Mouse (Mus musculus): Measurements from ENCODE around the gene Tekt1. TPM values are rescaled to one million over a fixed set of nuclear protein-coding genes. Genes with fewer than 3 reads are reported as not detected.
A peak's percentile ranks its signal among the peaks of the same experiment; 100 is the strongest.

The Tekt1 gene
- total RNA-seq (2015) (not detected in 2 replicates), total RNA-seq (2017) (not detected in 2 replicates)

DNA sequence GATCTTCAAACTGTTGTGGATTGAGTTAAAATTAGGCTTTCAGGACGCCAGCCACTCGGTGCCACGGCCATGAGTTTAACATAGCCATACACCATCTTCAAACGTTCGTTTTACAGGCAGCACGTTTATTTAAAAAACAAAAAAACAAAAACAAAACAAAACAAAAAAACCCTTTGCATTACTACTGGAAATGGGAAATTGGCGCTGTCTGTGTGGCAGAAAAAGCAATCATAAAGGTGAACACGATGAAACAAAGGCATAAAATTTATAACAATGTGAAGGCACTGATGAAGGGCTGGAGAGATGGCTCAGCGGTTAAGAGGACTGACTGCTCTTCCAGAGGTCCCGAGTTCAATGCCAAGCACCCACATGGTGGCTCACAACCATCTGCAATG is at the start of gene Tekt1:
Gene Tekt1 (minus strand): TSS at position 96 of the 395 bp plus-strand sequence.
- ATAC-seq (ENCODE audit: poor library complexity, severe bottlenecking) = no peak

DNA sequence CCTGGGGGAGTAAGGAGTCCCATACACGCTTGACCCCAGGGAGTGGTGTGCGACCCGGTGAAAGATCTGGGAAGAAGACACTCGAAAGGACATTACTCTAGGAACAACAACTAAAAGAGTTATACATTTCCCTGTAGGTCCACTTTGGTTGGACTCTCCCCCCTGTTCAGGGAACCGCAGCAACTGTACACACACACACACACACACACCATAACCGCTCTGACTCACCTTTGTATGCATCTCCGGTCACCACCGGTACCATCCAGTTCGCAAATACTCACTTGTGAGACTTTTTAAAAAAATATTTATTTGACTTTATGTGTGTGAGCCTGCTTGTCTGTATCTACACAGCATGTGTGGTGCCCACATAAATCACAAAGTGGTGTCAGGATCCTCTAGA is 49.7 kb upstream of the Tekt1 start:
- ATAC-seq (ENCODE audit: poor library complexity, severe bottlenecking) = no peak

DNA sequence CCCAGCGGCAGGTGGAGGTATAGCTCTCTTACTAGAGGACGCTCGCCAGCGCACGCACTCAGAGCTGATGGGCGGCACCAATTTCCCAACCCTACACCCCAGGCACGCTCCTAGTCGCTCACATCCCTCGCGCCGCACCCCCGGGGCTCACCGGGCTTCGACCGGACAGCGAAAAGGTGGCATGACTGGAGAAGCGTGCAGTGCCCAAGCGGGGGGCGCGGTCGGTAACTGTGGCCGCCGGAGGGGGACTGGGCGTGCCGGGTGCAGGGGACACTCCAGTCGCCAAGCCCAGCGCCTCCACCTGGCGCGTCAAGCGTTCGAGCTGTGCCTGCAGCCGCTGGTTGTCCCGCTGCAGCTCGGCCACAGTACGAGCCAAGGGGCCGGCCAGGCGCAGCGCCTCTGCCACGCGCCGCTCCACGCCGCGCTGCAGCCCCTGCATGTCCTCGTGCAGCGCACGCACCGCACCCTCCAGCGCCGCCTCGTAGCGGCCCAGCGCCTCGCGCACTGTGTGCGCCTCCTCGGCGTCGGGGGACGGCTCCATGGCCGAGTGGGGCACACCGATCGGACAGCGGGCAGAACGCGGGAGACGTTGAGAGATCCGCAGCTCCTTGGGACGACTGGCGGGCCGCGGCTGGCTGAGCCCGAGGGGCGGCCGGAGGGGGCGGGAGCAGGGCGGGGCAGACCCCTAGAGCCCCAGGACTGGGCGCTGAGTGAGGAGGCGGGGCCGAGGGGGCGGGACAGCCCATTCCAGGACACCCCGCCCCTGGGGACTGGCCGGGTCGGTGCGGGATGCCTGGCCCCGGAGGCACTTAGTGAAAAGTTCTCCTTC is 49.1 kb upstream of the Tekt1 start, which contains the start of gene Smtnl2:
Gene Smtnl2 (minus strand): TSS at position 621 of the 829 bp plus-strand sequence.
- ATAC-seq (ENCODE audit: poor library complexity, severe bottlenecking) = peak; percentile 47

DNA sequence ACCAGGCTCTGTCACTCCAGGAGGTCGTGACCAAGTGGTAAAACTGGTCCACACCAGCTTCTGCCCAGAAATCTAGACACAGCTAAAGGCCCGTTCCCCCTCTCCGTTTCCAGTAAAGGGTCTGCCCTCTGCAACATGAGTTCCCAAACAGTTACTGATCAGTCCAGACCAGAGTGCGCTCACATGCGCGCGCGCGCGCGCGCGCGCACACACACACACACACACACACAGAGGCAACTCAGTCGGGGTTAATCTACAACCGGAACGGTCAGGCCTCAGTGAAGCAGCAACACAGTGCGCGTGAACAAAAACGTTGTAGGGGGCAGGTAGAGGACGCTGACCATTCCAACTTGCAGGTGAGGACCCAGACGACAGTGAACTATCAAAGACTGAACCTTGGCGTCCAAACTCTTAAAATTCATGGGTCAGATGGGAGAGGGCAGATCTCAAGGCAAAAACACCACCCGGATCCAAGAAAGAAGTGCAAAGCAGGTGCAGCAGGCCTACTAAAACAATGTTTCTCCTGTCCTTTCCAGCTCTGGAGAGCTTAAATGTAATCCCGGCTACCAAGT is 48.4 kb upstream of the Tekt1 start:
- no peak for ATAC-seq (ENCODE audit: poor library complexity, severe bottlenecking)

DNA sequence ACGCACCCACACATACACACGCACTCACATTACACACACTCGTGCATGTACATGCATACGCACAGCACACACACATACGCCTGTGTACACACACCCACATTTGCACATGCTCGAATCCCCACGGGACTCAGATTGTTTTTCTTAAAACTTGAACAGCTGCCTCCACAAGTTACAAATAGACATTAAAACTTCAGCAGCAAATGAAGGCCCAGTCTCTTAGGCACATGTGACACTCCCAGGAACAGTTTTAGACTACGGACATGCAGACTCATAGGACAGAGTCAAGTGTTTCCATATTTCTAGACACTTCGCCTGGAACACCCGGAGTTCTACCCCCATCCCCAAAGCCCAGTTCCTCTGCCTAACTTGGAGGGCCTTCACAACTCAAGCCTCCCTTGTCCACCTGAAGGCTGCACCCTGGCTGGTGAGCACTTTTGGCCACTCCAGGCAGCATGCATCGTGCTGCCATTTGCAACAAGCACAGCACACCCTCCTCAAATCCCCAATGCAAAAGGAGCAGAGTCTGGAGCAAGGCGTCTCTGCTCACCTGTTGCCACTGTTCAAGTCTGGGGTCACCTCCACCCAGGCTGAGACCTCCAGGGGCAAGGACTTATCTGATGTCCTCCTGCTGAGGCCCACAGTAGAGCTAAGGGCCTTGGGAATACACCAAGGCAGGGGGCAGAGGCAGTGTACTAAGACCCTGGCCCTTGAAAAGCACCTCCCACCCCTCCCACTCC is 47.6 kb upstream of the Tekt1 start:
- ATAC-seq (ENCODE audit: poor library complexity, severe bottlenecking) = no peak

DNA sequence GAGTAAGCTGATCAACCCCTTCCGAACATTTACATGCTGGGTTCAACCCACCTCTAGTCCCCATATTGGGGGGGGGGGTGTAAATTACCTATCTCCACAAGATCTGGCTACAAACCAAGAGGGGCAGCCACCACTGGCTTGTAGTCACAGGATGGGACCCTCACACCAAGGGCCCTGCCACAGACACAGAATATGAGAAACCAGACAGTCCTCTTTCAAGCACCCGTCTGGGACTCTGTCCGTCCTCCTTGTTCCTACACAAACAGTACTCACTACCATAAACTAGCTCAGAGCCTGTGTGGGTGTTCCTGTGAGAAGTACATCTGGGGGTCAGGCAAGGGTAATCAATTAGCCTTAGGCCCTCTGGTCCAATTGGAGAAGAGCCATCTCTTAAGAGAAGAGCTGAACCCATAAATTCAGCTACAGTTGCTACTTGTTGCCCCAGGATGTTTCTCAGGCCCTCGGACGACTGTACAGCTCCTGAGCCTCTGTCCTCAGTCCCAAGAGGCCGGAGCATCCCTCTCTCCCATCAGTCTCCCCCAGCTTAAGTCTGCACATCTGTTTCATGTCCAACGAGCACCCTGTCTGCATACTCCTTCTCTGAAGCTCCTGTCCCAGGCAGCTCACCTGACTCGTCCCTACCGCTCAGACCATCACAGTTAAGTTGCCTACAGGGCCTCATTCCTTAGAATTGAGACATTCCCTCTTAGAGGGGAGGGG is 46.4 kb upstream of the Tekt1 start:
- no peak for ATAC-seq (ENCODE audit: poor library complexity, severe bottlenecking)

DNA sequence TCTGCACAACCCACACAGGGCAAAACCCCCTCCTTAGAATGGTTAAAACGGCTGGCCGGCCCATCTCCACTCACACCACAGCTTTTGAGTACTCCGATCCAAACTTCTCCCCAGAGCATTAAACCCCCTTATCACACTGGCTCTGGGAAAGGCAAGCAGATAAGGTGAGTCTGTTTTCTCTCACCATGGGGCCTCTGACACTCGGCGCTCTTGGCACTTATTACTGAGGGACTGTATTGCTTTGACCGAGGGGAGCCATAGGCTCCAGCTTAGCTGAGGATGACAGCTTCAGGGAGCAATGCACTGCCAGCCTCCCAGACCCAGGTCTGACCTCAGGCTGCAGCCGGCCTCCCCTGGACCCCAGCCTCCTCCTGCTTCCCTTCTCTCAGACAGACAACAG is 45.3 kb upstream of the Tekt1 start:
- ATAC-seq (ENCODE audit: poor library complexity, severe bottlenecking) = no peak

DNA sequence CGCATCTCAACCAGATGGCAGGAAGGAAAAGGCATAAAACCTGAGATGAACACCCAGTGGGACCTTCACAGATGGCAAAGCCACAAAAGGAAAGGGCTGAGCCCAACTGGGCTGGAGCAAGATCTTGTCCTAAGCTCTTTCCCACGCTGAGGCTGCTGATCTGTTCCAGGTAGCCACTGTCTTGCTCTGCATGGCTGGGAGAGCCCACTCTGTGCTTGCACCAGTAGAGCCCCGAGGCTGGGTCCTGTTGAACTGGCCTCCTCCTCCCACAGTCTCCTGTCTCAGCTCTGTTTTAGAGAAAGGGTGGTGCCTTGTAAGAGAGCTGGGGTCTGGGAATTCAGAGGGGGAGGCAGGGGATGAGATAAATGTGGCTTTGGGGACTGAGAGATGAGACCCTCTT is 44.8 kb upstream of the Tekt1 start:
- no peak for ATAC-seq (ENCODE audit: poor library complexity, severe bottlenecking)

DNA sequence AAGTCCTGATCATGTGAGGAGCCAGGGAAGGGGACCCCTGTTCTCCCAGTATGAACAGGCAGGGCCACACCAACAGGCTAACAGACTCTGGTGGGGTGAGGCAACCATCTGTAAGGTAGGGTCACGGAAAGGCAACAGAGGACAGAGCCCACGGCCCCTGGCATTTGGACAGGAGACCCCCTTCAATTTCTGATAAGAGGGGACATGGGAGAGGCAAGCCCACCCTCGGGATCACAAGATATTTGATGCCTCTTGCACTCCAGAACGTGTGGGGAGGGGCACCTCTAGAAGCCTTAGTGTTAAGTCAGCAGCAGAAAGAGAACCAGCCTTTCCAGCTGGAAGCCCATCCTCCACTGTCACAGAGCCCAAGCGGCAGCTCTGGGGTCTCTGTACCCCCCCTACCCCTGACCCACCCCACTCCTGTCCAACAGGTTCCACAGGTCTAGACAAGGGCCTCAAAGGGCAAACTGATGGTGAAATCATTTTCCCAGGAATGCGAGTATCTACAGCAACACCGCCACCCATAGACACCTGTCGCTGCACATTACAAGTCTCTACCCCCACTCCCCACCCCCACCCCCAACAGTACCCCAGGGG is 43.9 kb upstream of the Tekt1 start:
- ATAC-seq (ENCODE audit: poor library complexity, severe bottlenecking) = no peak

DNA sequence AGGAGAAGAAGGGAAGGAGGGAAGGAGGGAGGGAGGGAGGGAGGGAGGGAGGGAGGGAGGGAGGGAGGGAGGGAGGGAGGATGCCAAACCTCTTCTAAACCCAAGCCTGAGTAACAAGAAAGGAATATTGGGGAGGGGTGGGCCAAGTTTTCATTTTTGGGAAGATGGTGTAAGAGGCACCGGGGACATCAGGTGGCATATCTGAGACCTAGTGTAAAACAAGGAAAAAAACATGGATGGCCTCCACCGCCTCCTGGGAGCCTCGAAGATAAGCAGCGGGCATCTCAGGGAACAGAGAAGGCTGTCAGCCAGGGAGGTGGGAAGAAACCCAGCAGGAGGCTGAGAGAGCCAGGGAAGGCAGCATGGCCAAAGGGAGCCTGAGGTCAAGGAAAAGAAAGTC is 43.3 kb upstream of the Tekt1 start:
- no peak for ATAC-seq (ENCODE audit: poor library complexity, severe bottlenecking)

DNA sequence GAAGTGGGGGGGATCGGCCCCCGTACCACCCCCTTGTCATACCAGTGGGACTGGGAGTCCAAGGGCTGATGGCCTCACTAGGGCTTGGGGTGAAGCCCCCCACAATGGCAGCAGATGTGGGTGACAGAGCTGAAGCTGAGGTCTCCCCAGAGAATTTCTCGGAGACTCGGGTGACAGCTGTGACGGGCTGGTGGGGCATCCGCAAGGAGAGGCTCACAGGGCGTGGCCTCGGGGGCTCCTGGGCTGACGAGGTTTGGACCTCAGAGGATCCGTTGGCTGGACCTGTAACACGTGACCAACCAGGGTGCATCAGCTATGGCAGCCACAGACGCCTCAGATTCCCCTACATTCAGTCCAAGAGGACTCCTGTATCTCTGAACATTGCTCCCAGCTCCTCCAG is 40.7 kb upstream of the Tekt1 start:
- no peak for ATAC-seq (ENCODE audit: poor library complexity, severe bottlenecking)

DNA sequence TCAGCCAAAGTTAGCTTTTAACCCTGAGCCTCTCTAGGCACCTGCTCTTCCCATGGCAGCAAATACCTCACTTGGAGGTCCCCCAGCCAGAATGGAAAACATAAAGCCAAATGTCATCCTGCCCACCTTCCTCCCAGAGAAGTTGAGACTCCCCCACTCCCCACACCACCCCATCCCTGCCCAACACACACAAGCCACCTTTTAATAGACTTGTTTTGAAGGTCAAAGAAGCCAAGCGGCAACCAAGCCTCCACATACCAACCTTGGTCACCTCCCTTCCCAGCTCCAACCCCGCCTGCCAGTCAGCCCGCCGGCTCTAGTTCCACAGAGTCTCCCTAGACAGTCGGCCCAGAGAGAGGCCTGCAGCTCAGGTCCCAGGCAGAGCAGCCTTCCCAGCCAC is 39.8 kb upstream of the Tekt1 start:
- ATAC-seq (ENCODE audit: poor library complexity, severe bottlenecking) = no peak

DNA sequence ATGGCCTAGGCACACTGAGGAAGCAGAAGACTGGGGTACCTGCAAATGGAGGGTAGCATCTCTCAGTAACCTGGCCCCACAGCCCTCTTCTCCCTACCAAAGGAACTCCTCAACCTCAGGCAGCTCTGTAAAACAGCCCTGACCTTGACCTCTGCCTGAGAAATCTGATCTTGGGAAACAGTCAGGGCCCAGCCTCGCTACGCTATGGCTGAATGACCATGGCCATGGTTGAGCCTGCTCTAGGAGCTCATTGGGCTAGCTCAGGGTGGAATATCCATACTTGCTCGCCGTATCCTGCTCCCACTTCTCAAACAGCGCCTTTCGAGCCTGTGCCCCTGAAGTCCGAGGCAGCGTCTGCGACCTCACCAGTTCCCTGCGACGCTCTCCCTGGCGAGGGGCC is 38.8 kb upstream of the Tekt1 start:
- ATAC-seq (ENCODE audit: poor library complexity, severe bottlenecking) = no peak

DNA sequence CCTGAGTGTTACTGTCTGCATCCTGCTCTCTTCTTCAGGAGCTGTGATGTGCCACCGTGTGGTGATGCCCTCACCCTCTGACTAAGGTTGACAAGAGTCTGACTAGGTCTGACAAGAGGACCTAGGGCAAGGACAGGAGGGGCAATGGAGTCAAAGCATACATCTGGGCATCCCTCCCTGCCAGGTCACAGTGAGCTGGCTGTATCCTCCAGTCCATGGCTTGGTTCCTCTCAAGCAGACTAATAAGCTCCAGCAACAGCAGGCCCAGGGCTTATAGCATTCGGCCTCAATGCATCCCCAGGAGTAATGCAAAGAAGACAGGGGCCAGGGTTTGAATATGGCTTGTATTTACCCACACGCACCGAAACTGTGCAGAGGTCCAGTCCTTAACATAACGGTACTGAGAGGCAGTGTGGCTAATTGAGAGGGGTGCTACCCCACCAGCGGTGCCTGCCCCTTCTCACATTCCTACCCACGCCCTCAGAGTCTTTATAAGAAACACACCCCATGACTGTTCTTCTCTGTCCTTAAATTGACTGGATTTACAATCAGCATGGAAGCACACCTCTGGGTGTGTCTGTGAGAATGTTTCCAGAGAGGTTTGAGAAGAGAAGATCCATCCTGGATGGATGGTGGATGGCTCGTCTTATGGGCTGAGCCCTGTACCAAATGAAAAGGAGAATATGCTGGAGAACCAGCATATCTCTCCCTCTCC is 35.7 kb upstream of the Tekt1 start:
- no peak for ATAC-seq (ENCODE audit: poor library complexity, severe bottlenecking)

DNA sequence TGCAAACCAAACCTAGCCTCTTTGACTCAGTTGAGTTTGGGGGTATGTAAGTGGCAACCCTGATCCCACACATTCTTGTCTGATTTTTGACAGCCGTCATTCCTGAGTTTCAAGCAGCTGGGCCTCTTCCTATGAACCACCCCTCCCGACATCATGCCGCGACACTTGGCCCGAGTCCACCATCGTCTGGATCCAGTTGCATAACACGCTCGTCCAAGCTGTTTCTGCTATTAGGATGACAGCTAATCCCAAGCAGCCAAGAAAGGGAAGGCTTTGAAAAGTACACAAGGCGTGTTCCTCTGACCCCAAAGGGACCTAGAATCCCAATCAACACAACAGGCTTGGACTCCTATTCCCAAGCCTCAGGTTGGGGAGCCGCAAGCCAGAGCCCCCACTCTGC is 34.8 kb upstream of the Tekt1 start:
- no peak for ATAC-seq (ENCODE audit: poor library complexity, severe bottlenecking)

DNA sequence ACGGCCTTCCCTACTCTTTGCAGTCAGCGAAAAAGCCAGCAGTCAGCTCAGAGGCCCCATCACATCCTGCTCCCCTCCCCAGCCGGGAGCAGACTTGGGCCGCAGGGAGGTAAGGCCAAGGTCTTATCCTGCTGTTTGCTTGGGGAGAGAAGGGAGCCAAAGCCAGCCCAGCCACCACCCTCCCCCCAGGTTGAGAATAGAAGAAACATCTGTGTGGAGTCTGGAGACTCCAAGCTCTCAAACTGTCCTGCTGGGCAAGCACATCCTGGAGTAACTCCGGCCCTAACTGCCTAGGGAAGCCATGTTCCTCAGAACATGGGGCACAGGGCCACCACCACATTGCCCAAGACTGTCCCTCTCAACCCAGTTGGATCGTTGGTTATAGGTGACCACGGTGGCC is 34.4 kb upstream of the Tekt1 start:
- ATAC-seq (ENCODE audit: poor library complexity, severe bottlenecking) = no peak

DNA sequence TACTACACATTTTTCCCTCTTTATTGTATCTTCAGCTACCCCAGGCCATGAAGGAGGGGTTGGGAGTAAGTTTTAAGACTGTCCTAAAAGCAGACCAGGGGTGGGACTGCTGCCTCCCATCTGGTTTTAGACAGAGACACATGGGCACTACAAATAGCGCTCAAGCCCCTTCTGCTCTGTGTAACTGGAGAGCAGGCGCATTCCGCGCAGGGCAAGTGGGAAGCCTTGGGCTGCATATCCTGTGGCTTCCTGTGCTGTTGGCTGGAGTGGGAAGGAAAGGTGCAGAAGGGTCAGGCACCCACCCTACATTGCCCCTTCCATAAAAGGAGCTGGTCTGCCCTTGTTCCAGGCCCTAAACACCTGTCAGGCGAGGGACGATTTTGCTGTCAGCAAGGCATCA is 33.4 kb upstream of the Tekt1 start:
- no peak for ATAC-seq (ENCODE audit: poor library complexity, severe bottlenecking)

DNA sequence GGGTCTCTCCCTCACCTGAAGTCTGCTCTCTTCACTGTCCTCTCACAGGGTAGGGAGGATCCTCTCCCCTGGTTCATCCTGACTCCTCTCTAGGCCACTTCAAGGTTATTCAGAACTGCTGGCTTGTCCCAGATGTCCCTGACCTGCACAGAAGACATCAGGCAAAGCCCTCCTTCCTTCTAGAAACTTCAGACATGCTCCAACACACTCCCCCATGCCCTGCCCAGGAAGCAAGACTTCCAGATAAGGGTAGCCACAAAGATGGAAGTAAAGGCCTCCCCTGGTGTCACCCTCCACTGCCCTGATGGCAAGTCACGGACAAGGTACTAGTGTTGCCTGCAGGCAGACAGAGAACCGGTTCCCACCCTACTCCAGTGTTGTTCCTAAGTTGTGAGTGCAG is 32.5 kb upstream of the Tekt1 start:
- ATAC-seq (ENCODE audit: poor library complexity, severe bottlenecking) = no peak

DNA sequence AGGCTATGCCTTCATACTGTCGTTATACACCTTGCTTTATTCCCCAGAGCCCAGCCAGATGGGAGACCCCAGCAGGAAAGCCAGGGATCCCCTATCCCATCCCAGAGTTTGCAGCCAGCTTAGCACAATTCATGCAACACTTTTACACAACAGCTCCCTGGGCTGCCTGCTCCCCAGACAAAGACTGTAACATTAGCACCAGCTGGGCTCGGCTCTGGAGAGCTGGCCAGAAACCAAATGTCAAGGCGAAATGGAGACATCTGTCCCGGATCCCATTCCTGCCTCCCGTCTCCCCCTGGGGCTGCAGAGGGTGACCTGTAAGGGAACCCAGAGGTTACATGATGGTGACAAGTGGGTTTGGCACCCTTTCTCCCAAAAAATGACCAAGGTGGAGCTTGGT is 31.4 kb upstream of the Tekt1 start:
- no peak for ATAC-seq (ENCODE audit: poor library complexity, severe bottlenecking)

DNA sequence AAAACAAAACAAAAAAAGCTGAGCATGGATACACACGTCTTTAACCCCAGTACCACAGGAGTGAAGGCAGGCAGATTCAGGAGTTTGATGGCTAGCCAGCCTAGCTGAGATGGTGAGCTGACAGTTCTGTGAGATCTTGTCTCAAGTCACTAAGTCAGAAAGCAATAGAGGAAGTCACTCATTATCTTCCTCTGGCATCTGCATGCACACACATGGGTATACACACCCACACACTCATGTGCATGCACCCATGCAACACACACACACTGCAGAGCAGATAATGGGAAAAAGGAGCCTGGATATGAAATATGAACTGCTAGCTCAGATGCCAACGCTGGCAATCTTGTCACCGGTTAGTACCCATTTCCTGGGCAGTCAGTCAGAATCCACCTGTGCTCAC is 31.0 kb upstream of the Tekt1 start:
- no peak for ATAC-seq (ENCODE audit: poor library complexity, severe bottlenecking)
